Mouse (Mus musculus): ENCODE measurements at regions not wholly inside any gene's neighbourhood (a gene's known extent, or its start where the extent isn't known, plus 50 kb on each side); places are given as distances from the start of the nearest gene placed in this dataset.

- DNase-seq (ENCODE audit: low spot score) = no peak
Observed at GRCm38 (mm10) chr6:51641965-51642364, 118.3 kb downstream of the Snx10 start.

GRCm38 (mm10) chr6:51648813-51649212 lies 125.1 kb downstream of the Snx10 start:
- no peak for DNase-seq (ENCODE audit: low spot score)

- DNase-seq (ENCODE audit: low spot score) = no peak
Observed at GRCm38 (mm10) chr6:51653753-51654152, 130.1 kb downstream of the Snx10 start.

DNA sequence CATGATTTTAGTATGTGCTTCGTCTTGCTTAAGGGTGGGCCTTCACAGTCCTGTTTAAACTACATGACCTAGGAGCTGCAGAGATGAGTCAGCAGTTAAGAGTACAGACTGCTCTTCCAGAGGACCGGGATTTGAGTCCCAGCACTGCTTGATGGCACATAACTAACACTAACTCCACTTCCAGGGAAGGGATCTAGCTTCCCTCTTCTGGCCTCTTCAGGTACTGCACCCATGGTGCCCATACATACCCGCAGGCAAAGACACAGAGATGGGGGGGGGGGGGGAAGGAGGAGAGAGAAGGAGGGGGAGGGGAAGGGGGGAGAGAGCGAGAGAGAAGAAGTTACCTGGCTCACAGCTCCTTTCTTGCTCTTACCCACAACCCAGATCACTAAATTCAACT lies 131.3 kb downstream of the Snx10 start:
- no peak for DNase-seq (ENCODE audit: low spot score)

DNA sequence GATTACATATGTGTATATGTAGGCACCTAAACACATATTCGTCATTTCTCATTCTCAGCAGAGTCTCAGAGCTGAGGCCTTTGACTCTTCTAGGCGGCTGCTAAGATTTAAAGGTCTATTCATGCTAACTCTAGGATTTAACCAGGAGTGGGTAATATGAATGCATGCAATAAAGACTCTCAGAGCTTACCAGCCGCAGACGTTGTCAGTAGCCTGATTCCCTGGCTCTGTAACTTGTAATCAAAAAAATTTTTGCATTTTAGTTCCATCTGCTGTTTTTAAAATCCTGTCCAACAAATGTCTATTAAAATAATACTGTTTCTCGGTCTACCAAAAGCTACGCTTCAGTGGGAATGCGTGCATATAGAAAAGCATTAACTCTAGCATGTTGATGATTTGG lies 132.4 kb downstream of the Snx10 start:
- peak; percentile 9 for DNase-seq (ENCODE audit: low spot score)

DNA sequence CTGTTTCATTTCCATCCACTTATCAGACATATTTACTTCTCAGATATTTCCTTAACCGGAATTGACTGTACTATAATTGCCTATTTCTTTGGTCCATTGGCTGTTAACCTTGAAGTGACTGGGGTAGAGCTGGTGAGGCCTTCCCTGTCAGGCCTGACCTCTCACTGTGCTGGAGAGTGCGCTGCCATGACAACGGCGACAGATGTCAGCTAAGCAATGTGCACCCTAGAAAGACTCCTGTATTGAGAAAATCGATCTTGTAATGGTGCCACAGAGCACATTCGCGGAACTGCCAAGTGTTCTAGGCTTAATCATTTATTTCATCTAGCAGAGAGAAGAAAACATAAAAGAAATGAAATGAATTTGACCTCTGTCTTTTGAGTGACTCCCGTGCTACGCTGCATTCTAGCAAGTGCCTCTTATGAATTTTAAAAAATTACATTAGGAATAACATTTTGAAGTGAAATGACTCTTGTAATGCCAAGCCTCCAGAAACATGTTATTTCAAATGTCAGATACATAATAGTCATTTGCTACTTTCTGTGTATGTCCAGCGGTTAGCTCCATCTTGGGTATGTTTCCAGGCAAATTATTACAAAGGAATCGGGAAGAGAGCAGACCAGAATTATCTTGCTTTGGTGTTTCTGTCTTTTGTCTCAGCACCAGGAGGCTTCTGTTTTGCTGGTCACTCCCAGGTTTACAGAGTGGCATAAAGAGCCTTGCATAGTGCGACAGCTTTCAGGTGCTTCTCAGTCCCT lies 133.4 kb downstream of the Snx10 start:
- peak; percentile 30 for DNase-seq (ENCODE audit: low spot score)

DNA sequence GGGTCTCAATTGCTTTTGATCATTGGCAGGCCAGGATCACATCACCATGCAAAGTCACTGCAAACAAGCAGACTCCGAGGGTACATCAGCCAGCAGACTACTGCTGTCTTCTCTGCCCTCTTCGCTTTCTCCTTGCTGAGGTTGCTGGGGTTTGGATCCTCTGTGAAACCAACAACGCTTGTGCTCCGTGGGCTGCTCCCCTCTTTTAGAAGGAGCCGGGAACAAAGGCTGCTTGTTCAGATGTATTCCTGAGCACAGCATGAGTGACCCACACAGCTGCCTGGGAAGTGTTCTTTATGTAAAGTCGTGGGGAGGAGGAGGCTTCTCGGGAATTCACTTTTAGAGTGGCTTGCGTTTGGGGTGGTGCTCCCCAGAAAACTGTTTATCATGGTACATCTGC lies 134.7 kb downstream of the Snx10 start:
- DNase-seq (ENCODE audit: low spot score) = no peak

DNA sequence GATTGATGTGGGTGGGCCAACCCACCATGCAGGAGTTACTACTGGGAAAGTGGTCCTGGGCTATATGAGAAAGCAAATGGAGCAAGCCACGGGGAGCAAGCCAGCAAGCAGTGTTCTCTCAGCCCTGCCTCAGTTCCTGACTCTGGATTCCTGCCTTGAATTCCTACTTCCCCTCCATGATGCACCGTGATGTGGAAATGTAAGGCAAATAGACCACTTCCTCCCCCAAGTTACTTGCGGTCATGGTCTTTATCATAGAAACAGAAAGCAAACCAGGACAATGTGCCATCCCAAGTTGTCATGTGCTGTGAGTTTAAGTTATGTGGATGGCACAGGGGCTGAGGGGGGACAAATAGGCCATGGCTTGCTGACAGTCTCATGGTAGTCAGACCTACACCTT lies 139.5 kb downstream of the Snx10 start:
- DNase-seq (ENCODE audit: low spot score) = no peak

- no peak for DNase-seq (ENCODE audit: low spot score)
Observed at GRCm38 (mm10) chr6:51664049-51664448, 140.3 kb downstream of the Snx10 start.

DNA sequence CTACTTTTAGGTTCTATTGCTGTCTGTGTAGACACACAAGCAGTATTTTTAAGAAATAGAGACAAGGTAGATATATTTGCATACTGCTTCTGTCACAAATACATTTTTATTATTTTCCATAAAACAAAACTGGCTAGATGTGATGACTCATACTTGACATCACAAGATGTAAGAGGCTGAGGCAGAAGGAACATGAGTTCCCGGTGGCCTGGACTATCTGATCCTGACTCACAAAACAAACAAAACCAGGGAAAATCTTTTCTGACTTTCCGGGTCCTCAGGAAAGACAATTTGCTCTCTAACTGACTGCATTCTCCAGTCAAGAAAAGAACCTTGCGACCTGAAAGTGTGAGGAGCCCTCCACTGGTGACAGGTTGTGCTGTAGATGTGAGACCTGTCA lies 143.3 kb downstream of the Snx10 start:
- DNase-seq (ENCODE audit: low spot score) = no peak

DNA sequence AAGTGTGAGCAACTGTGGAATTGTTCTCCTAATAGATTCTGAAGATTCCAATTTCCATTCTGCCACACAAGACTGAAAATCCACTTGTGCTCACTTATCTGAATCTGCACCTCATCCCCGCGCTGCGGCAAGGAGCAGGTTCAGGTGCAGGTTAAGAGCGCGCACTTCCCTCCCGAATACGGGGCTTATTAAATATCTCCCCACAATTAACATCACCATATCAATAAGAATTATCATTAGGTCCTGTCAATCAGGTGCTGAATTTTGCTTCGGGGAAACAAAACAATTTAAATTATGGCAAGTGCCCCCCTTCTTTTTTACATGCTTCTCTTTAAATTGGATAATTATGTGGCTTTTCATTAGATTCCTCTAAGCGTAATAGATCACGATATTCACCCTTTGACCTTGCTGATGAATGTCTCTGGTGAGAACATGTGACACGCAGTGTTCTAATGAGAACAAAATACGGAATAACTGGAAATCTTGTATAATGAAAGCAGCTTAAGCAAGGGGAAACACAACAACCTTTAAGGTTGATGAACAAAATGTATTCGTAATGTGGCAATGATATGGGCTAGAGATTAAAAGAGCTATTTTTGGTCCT lies 151.7 kb downstream of the Snx10 start:
- no peak for DNase-seq (ENCODE audit: low spot score)

GRCm38 (mm10) chr6:51677162-51677996 lies 153.7 kb downstream of the Snx10 start:
- no peak for DNase-seq (ENCODE audit: low spot score)

DNA sequence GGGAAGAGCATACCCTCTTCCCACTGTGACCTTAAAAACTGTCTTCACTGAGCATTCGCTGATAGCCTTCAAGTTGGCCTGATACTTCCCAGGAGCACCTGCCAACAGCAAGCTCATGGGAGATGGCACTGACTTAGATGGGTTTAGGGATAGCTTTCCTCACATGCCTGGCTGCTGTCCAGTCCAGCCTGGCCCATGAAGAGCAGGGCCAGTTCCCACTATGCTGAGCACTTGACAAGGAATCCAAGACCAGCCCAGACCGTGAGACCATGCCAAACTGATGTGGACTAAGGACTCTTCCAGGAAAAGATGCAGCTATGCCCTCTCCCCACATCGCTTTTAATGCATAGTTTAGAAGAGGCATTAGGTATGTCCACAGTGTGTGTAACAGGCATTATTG lies 155.0 kb downstream of the Snx10 start:
- DNase-seq (ENCODE audit: low spot score) = no peak

DNA sequence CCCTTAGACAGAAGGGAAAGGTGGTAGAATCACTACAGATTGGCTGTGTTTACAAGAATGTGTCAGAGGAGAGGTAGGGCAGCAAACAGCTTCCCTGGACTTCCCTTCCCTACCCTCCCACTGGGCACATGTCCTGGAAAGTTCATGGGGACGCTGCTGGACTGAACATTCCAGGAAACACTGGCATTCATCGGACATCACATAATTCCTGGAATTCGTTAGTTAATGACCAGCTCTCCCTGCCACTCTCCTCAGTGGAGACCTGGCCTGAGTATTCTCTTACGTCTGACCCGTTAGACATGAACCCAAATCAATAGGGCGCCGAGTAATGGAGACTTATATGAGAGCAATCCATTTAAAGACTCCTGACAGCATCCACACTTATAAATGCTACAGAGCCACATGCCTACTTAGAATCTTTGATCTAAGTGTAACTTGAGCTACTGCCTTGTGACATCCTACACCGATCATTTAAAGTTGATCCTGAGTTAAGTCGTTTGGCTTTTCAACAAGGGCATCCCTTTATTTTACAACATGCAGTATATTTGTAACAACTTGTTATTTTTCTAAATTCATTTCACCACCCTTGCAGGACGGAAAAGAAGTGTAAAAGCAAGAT lies 156.6 kb downstream of the Snx10 start:
- no peak for DNase-seq (ENCODE audit: low spot score)

- DNase-seq (ENCODE audit: low spot score) = no peak
Observed at GRCm38 (mm10) chr6:51683131-51683530, 159.4 kb downstream of the Snx10 start.

DNA sequence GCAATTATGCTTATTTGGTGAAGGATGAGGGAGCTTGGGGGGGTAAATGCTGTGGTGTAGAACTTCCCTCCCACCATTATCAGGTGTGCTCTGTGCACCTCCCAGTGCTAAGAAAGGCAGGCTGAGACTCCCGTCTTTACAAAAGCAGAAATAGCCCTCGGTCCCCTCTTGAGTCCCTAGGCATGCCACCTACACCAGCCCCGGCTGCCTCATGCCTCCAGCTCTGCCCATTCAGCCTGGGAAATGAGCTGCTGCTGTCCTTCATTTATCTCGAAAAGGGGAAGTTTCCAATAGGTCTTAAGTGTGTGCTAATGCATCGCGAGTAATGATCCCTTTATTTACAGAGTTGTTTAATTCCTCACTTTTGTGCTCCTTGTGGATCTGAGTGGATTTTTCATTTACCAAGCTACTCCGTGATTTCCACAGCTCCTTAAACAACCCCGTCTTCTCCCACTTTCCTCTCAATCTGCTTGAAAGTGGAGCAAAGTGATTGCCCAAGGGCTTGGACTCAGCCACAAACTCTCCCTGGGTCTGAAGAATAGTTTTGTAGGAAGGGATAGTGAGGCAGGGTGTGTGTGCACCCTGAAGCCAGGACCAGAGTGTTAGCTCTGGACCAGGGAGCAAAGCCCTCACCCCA lies 162.1 kb downstream of the Snx10 start:
- no peak for DNase-seq (ENCODE audit: low spot score)

DNA sequence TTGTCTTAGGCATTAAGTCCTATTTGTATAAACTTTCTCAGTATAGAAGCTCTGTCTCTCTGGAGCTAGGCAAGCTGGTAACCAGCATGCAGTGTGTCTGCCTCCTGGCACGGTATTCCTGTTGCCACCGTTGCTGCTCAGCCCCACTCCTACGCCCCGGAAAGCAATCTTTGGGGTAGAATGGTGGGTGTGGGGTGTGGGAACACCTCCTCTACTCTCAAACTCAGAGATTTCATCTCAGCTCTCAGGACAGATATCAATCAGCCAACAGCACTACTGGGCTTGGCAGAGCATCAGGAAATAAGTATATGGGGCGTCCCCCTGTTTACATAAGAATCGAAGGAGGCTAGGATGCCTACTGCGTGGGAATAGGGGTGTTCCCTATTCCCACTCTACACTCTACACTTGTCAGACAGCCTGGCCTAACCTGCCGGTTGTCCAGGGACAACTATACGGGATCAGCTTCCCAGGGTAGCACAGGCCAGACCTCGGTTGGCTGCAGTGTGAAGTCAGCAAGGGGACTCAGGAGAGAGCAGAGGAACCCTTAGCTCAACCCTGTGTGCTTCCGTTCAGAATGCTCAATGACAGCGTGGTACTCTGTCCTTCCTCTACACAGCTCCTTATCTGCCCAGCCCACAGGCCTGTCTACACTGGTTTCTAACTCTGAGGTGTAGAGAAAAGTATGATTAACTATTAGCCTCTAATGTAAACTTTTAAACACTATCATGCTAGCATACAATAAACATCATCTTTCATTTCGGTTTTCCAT lies 167.3 kb downstream of the Snx10 start:
- peak; percentile 25 for DNase-seq (ENCODE audit: low spot score)

- no peak for DNase-seq (ENCODE audit: low spot score)
Observed at GRCm38 (mm10) chr6:51693984-51694383, 170.3 kb downstream of the Snx10 start.

DNA sequence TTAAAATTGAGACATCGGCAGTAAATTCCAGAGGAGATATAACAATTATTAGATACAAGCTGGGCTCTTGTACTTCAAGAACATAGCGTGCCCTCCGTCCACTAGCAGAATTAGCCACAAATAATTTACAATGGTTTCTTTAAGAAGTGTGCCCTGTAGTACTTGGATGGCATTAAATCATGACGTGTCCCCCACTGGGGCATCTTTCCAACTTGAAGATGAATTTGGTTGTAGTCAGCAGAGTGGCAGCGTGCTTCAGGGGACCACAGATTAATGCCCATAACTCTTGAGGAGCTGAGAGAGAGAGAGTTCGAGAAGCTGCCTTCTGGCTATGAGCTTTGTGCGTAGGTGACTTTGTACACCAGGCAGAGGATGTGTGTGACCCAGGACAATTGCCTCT lies 172.7 kb downstream of the Snx10 start:
- DNase-seq (ENCODE audit: low spot score) = no peak

- no peak for DNase-seq (ENCODE audit: low spot score)
Observed at GRCm38 (mm10) chr6:51697754-51698153, 174.1 kb downstream of the Snx10 start.

DNA sequence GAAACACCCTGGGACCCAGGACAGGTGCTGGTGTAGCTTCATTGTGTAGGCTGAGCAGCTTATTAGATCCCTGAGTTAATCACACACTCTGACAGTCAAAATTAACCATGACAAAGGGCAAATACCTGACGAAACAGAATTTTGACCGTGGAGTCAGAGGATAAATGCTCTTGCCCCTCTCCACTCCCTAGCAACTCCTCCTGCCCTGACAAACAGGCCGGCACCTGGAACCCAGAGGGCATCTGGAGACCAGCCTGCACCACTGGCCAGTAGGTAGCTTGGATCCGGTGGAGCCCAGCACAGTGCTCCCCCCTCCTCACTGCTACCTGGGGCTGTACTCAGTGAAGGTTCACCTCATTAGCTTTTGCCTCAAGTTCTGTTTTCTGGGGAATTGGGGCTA lies 174.5 kb downstream of the Snx10 start:
- no peak for DNase-seq (ENCODE audit: low spot score)
